In genomic region chr9:110094761-110095160, GRCm38 (mm10) we compare ENCODE assay signal across 23 mouse cellular contexts. TPM values are rescaled to one million over a fixed set of nuclear protein-coding genes. Genes with fewer than 3 reads are reported as not detected.
DNase-seq lines count a peak whose midpoint lies in the region; ATAC-seq and TF ChIP-seq lines count a peak whose summit lies in the region.
"Had no signal": no experiment of that assay in that cellular context is flagged by ENCODE, and none has a peak within 500 bp of the region (broad histone marks: within the 10 kb centered on the region; RNA-seq: fewer than 3 reads in every experiment).

No protein-coding gene starts in this region.

- WGBS in heart, postnatal 0 days = 92% methylated on average over 4 of the region's 4 CpGs
- 95% methylated on average over 4 of the region's 4 CpGs for whole genome bisulfite sequencing in heart, embryonic 10.5 days

- no peaks in the 10 kb centered on the region for H3K4me1 ChIP-seq in heart, postnatal 0 days (ENCODE audit: control insufficient read depth, insufficient read depth)
- peaks cover 1% of the 10 kb centered on the region; the same call in 1 of the 2 replicates for H3K4me1 ChIP-seq in heart, embryonic 10.5 days
- H3K4me1 ChIP-seq in megakaryocyte, embryonic 14.5 days = peaks cover 3% of the 10 kb centered on the region; the same call in 1 of the 2 replicates
- H3K4me1 ChIP-seq: embryonic facial prominence, embryonic 15.5 days; hindbrain, embryonic 13.5 days had no signal

- TF ChIP-seq CTCF in heart, postnatal 0 days (IDR thresholded peaks at IDR 0.05; ENCODE audit: low read depth) = peak; percentile 0; the same call in 1 of the 2 replicates

- no peak for ATAC-seq in heart, postnatal 0 days (ENCODE audit: insufficient read depth, low read depth)
- ATAC-seq in megakaryocyte, adult 5-6 weeks (ENCODE audit: poor library complexity, severe bottlenecking) = no peak
- ATAC-seq: forebrain, embryonic 14.5 days; hindbrain, postnatal 0 days; Patski had no signal

- H3K27ac ChIP-seq in heart, postnatal 0 days (ENCODE audit: low read depth) = no peak overlapping the region
- H3K27ac ChIP-seq in heart, embryonic 10.5 days = no peak overlapping the region
- H3K27ac ChIP-seq: embryonic facial prominence, embryonic 15.5 days; forebrain, embryonic 10.5 days; heart, embryonic 13.5 days; hindbrain, embryonic 13.5 days; hindbrain, postnatal 0 days had no signal

- H3K9me3 ChIP-seq in heart, postnatal 0 days (replicated peaks; ENCODE audit: control insufficient read depth, low read length) = no peaks in the 10 kb centered on the region
- H3K9me3 ChIP-seq in heart, embryonic 10.5 days = no peaks in the 10 kb centered on the region
- no peaks in the 10 kb centered on the region for H3K9me3 ChIP-seq in megakaryocyte, embryonic 14.5 days
- H3K9me3 ChIP-seq: embryonic facial prominence, embryonic 15.5 days; forebrain, embryonic 10.5 days; heart, embryonic 13.5 days; hindbrain, embryonic 13.5 days had no signal

- peaks cover 88% of the 10 kb centered on the region for H3K36me3 ChIP-seq in heart, postnatal 0 days (replicated peaks; ENCODE audit: control insufficient read depth, insufficient read depth, low read length)
- H3K36me3 ChIP-seq in heart, embryonic 10.5 days = peaks cover 95% of the 10 kb centered on the region
- H3K36me3 ChIP-seq in megakaryocyte, embryonic 14.5 days (replicated peaks; ENCODE audit: low read length) = peaks cover 90% of the 10 kb centered on the region

- no peak for DNase-seq in heart, postnatal 0 days (ENCODE audit: low spot score)
- no peak for DNase-seq in heart, embryonic 10.5 days (ENCODE audit: low spot score)
- DNase-seq in ES-CJ7 (ENCODE audit: low read depth, low spot score) = peak; percentile 60
- DNase-seq in ZHBTc4 (ENCODE audit: low read depth, low spot score) = peak; percentile 47
- DNase-seq in thymus, postnatal 25 days = no peak
- DNase-seq in thymus, postnatal 4 days = no peak
- DNase-seq: adrenal gland, adult 8-10 months; adrenal gland, postnatal 36 days; cerebellum, adult 2 months; cerebellum, postnatal 14 days; embryo, embryonic 11 days; gastrocnemius, postnatal 10 days; heart, postnatal 10 days had no signal

- no peaks in the 10 kb centered on the region for H3K27me3 ChIP-seq in heart, postnatal 0 days (ENCODE audit: control insufficient read depth, insufficient read depth, low read length)
- no peaks in the 10 kb centered on the region for H3K27me3 ChIP-seq in heart, embryonic 10.5 days (ENCODE audit: insufficient read depth, poor library complexity, severe bottlenecking)
- no peaks in the 10 kb centered on the region for H3K27me3 ChIP-seq in megakaryocyte, embryonic 14.5 days (replicated peaks)
- H3K27me3 ChIP-seq: embryonic facial prominence, embryonic 15.5 days; heart, embryonic 13.5 days; hindbrain, embryonic 13.5 days; Patski had no signal

- H3K4me3 ChIP-seq in heart, postnatal 0 days (ENCODE audit: low read depth, low read length) = no peak overlapping the region
- no peak overlapping the region for H3K4me3 ChIP-seq in heart, embryonic 10.5 days
- H3K4me3 ChIP-seq in megakaryocyte, embryonic 14.5 days (replicated peaks) = peak overlapping the region; percentile 11
- H3K4me3 ChIP-seq: embryonic facial prominence, embryonic 15.5 days; erythroblast, embryonic 14.5 days; forebrain, embryonic 10.5 days; heart, embryonic 13.5 days; hindbrain, embryonic 13.5 days had no signal

- TF ChIP-seq EP300 in heart, postnatal 0 days (IDR thresholded peaks at IDR 0.05; ENCODE audit: low read depth) = no peak

- no peak overlapping the region for H3K9ac ChIP-seq in heart, postnatal 0 days (replicated peaks; ENCODE audit: low read depth, low read length)
- H3K9ac ChIP-seq: embryonic facial prominence, embryonic 15.5 days; heart, embryonic 13.5 days; hindbrain, embryonic 13.5 days had no signal

- no peak overlapping the region for H3K4me2 ChIP-seq in heart, postnatal 0 days (ENCODE audit: low read depth, low read length)
- H3K4me2 ChIP-seq: embryonic facial prominence, embryonic 15.5 days; heart, embryonic 13.5 days; hindbrain, embryonic 13.5 days had no signal

RNA-seq across cellular contexts. Expression of gene Smarcc1, which starts 22.7 kb away (rescaled TPM):
- total RNA-seq in heart, postnatal 0 days (2014; rRNA removed; ENCODE audit: low replicate concordance) = 7.8 and 28.3 TPM in 2 replicates
- polyA plus RNA-seq in heart, postnatal 0 days (2015; fragmentation: Nextera tagmentation; extraction: Ambion mirVana) = 31.9 and 32.3 TPM in 2 replicates
- 105 and 119 TPM in 2 replicates for polyA plus RNA-seq in heart, embryonic 10.5 days (2016; fragmentation: Nextera tagmentation; extraction: Ambion mirVana)
- 25.1 and 89.2 TPM in 2 replicates for polyA plus RNA-seq in megakaryocyte, embryonic 14.5 days (2012; ENCODE audit: insufficient read depth, low replicate concordance)
- 52.4 and 55.5 TPM in 2 replicates for total RNA-seq in megakaryocyte, adult 5-6 weeks (2015)
- 27.4 and 45.0 TPM in 2 replicates for total RNA-seq in megakaryocyte, adult 5-6 weeks (2017)

RNA-seq across cellular contexts. Expression of gene Dhx30, which starts 22.9 kb away (rescaled TPM):
- 111 and 120 TPM in 2 replicates for total RNA-seq in heart, postnatal 0 days (2014; rRNA removed; ENCODE audit: low replicate concordance)
- 63.6 and 66.4 TPM in 2 replicates for polyA plus RNA-seq in heart, postnatal 0 days (2015; fragmentation: Nextera tagmentation; extraction: Ambion mirVana)
- polyA plus RNA-seq in heart, embryonic 10.5 days (2016; fragmentation: Nextera tagmentation; extraction: Ambion mirVana) = 130 and 141 TPM in 2 replicates
- 8.9 and 15.5 TPM in 2 replicates for polyA plus RNA-seq in megakaryocyte, embryonic 14.5 days (2012; ENCODE audit: insufficient read depth, low replicate concordance)
- total RNA-seq in megakaryocyte, adult 5-6 weeks (2015) = 29.6 and 29.8 TPM in 2 replicates
- 25.4 and 27.1 TPM in 2 replicates for total RNA-seq in megakaryocyte, adult 5-6 weeks (2017)

Comparison
In these comparisons a context has a peak if more than half of its experiments do, and no peak if none do; other contexts are left out.
1. DNase-seq: peak in ES-CJ7 (single experiment) and ZHBTc4 (single experiment); none in heart, postnatal 0 days (single experiment), heart, embryonic 10.5 days (single experiment), thymus, postnatal 25 days (single experiment) and thymus, postnatal 4 days (single experiment).